Mouse (Mus musculus): ENCODE data around the gene Tcte1. TPM values are rescaled to one million over a fixed set of nuclear protein-coding genes. Genes with fewer than 3 reads are reported as not detected.

The Tcte1 gene
- polyA plus RNA-seq, 1 experiment from 2014 or later: 2.1 TPM

DNA sequence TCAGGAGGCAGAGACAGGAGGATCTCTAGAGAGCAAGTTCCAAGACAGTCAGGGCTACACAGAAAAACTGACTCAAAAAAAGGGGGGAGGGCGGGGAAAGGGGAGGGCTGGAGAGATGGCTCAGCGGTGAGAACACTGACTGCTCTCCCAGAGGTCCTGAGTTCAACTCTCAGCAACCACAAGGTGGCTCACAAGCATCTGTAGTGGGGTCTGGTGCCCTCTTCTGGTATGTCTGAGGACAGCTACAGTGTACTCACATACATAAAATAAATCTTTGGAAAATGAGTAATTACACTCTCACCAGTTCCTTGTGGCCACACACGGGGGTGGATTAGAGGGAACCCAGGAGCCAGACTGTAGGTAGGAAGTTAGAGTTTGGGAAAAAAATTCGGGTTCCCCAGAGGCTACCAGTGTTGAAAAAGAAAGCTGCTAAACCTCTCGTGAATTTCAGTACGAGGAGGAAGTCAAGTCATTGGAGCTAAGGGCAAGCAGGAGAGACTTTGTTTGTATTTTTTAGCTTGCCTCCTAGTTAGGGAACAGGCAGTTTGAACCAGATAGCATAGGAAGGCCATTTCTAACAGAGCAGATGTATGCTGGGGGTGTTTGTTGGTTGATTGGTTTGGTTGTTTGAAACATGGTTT, 59.6 kb downstream of the Tcte1 start:
- Histone ChIP-seq H3K4me2 (no peak overlapping the region), H3K4me3 (no peak overlapping the region), H3K27me3 (no peaks in the 10 kb centered on the region), H3K4me1 (peaks cover 14% of the 10 kb centered on the region), H3K36me3 (ENCODE audit: poor library complexity, severe bottlenecking) (peaks cover 15% of the 10 kb centered on the region), H3K9ac (no peak overlapping the region), H3K9me3 (replicated peaks) (no peaks in the 10 kb centered on the region), H3K27ac (no peak overlapping the region)
- no peak for ATAC-seq
- 75% methylated on average over 6 of the region's 6 CpGs for WGBS

DNA sequence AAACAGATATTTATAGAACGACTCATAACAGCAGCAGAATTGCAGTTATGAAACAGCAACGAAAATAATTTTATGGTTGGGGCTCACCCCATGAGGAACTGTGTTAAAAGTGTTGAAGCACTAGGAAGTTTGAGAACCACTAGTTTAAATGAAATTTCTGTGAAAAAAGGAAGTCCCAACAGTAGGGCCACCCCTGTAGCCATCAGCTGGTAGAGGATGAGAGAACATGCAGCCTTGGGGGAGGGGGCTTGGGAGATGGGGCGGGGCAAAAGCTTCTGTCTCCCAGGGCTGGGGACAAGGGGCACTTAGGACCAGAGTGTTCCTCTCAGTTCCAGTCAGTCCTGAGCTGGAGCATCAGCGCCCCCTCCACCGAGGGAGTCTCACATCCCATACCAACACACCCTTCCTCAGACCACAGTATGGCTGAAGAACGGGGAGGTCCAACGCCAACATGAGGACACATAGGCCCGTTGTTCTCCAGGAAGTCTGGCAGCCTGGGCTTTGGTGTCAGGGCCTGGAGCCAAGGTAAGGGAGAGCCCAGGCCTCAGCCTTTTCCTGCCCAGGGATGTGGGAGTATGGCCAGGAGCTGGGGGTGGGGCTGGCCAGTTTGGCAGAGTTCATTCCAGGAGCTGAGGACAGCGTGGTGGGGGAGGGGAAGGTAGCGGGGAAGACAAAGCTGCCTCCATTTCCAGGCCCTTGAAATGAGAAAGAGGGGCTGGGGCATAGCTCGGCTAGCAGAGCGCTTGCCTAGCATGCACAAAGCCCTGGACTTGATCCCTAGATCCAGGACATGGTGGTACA, 61.1 kb downstream of the Tcte1 start:
- peak overlapping the region; percentile 7 for H3K27ac ChIP-seq
- H3K36me3 ChIP-seq (ENCODE audit: poor library complexity, severe bottlenecking): peaks cover 16% of the 10 kb centered on the region
- WGBS: 38% methylated on average over 12 of the region's 12 CpGs
- H3K4me2 ChIP-seq: peak overlapping the region; percentile 16; the same call in 1 of the 2 replicates
- no peaks in the 10 kb centered on the region for H3K27me3 ChIP-seq
- no peaks in the 10 kb centered on the region for H3K9me3 ChIP-seq (replicated peaks)
- peak overlapping the region; percentile 45 for H3K9ac ChIP-seq
- H3K4me3 ChIP-seq: no peak overlapping the region
- H3K4me1 ChIP-seq: peaks cover 14% of the 10 kb centered on the region
- ATAC-seq: peak; percentile 46

DNA sequence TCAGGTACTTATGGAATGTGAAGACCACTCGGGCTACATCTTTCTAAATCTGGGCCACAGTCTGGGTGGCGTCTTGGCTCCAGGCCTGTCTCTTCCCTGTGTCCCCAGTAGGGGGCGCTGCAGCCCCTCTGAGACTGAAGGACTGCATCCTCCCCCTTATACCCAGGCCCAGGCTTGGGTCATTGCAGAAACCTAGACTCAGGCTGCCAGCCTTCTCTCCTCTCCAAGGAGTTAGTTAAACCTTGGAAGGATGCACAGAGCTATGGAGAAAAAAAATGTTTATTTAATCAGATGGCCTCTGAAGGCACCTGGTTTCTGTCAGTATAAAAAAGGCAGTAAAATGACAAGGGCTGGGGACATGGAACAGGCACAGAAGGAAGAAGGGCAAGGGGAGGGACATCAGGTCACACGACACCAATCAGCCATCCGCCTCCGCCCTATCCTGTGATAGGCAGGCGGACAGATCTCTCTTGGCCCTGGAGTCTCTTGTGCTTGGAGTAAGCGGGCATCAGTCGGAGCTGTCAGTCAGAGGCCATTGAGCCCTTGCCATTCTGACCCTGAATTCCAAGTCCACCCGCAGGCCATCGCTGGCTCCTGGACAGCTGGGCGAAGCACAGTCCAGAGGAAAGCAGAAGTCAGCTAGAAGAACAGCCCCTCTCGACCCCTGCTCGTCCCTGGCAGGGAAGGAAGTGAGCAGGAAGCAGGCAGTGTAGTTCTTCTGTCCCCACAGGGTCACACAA, 61.9 kb downstream of the Tcte1 start:
- peak; percentile 64 for ATAC-seq
- H3K27me3 ChIP-seq: no peaks in the 10 kb centered on the region
- H3K4me3 ChIP-seq: no peak overlapping the region
- no peaks in the 10 kb centered on the region for H3K9me3 ChIP-seq (replicated peaks)
- H3K4me2 ChIP-seq: peak overlapping the region; percentile 16; the same call in 1 of the 2 replicates
- peak overlapping the region; percentile 7 for H3K27ac ChIP-seq
- whole genome bisulfite sequencing: 32% methylated on average over 14 of the region's 14 CpGs
- peaks cover 24% of the 10 kb centered on the region for H3K36me3 ChIP-seq (ENCODE audit: poor library complexity, severe bottlenecking)
- peaks cover 14% of the 10 kb centered on the region for H3K4me1 ChIP-seq
- H3K9ac ChIP-seq: peak overlapping the region; percentile 45

DNA sequence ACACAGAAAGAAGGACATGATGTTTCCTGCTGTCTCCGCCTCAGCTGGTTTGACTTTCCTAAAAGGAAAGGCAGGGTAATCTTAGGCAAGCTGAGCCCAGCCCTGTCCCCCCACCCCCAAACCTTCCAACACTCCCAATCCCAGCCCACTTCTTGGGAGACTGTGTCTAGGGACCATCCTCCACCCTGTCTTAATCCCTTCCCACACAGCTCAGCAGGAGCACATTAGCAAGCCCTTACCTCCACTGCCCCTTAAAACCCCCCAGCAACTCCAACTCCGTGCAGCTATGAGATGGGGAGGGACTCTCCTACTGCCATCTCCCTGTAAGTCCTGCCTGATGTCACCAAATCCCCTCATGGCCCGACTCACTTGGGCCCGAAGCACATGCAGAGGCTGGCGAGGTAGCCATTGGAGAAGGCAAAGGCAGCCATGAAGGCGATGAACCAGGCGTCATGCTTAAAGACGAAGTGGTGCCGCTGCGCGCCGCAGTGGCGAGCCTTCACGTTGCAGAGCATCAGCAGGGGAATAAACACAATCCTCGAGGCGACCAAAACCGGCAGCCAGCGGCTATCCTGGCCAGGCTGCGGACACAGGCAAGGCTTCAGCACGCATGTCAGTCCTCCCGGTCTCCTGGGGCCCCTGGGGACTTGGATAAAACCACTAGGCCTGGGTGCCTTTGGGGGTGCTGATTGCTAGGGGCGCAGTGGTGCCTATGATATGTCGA, 62.7 kb downstream of the Tcte1 start:
- H3K4me1 ChIP-seq: peaks cover 14% of the 10 kb centered on the region
- no peak overlapping the region for H3K9ac ChIP-seq
- H3K27me3 ChIP-seq: no peaks in the 10 kb centered on the region
- H3K4me3 ChIP-seq: no peak overlapping the region
- WGBS: 64% methylated on average over 23 of the region's 23 CpGs
- H3K36me3 ChIP-seq (ENCODE audit: poor library complexity, severe bottlenecking): peaks cover 25% of the 10 kb centered on the region
- no peaks in the 10 kb centered on the region for H3K9me3 ChIP-seq (replicated peaks)
- ATAC-seq: no peak
- no peak overlapping the region for H3K27ac ChIP-seq
- H3K4me2 ChIP-seq: no peak overlapping the region

DNA sequence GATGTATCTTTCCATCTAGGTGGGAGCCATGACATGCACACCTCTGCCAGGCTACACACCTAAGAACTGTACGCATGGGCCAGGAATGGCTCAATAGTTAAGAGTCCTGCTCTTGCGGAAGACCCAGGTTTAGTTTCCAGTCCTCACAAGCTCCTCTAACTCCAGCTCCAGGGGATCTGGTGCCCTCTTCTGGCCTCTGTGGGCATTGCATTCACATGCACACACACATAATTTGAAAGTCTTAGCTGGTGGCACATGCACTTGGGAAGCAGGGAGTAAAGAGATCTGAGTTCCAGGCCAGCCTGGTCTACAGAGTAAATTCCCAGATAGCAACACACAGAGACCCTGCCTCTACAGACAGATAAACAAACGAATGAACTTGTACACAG, 63.2 kb downstream of the Tcte1 start:
- no peak for ATAC-seq
- H3K9ac ChIP-seq: no peak overlapping the region
- WGBS: 95% methylated on average over 3 of the region's 3 CpGs
- no peak overlapping the region for H3K4me3 ChIP-seq
- no peaks in the 10 kb centered on the region for H3K27me3 ChIP-seq
- H3K27ac ChIP-seq: no peak overlapping the region
- H3K4me1 ChIP-seq: peaks cover 14% of the 10 kb centered on the region
- no peaks in the 10 kb centered on the region for H3K9me3 ChIP-seq (replicated peaks)
- H3K4me2 ChIP-seq: no peak overlapping the region
- peaks cover 25% of the 10 kb centered on the region for H3K36me3 ChIP-seq (ENCODE audit: poor library complexity, severe bottlenecking)

DNA sequence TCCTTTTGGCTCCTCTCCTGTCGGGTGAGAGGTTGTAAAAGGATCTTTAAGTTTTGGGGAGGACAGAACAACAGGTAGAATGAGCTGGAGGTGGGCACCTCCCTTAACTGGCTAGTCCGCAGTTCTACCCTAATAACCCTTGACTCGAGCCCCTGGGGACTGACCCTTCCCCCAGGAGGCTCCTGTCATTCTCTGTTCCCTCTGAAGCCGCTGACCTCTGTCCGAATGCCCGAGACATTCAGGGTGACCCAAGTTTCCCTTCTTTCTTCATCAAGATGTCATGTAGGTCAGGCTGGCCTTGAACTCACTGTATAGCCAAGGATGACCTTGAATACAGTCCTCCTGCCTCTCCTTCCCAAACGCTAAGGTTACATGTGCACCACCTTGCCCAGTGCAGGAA, 65.1 kb downstream of the Tcte1 start:
- H3K27me3 ChIP-seq: no peaks in the 10 kb centered on the region
- peaks cover 25% of the 10 kb centered on the region for H3K36me3 ChIP-seq (ENCODE audit: poor library complexity, severe bottlenecking)
- H3K27ac ChIP-seq: no peak overlapping the region
- H3K9me3 ChIP-seq (replicated peaks): no peaks in the 10 kb centered on the region
- H3K9ac ChIP-seq: no peak overlapping the region
- H3K4me1 ChIP-seq: peaks cover 24% of the 10 kb centered on the region
- H3K4me2 ChIP-seq: no peak overlapping the region
- H3K4me3 ChIP-seq: no peak overlapping the region
- no peak for ATAC-seq
- WGBS: 96% methylated on average over 7 of the region's 7 CpGs

DNA sequence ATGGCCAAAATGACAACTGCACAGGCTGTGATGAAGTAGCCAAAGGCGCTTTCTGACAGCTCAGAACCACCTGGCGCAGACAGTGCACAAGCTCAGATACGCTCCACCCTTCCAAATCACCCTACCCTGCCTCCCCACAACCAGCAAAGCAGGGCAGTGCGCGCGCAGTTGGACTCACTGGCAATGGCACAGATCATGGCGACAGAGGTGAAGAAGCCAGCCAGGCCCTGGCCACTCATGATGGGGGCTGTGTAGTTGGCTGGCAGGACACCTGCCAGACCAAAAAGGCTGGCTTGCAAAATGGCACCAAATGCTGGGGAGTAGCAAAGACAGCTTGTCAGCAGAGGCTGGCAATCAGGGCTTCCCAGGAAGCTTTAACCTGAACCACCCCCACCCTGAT, 66.0 kb downstream of the Tcte1 start:
- H3K4me3 ChIP-seq: no peak overlapping the region
- 97% methylated on average over 7 of the region's 7 CpGs for WGBS
- H3K27ac ChIP-seq: no peak overlapping the region
- H3K4me1 ChIP-seq: peaks cover 31% of the 10 kb centered on the region
- no peak for ATAC-seq
- H3K27me3 ChIP-seq: peaks cover 4% of the 10 kb centered on the region
- peaks cover 25% of the 10 kb centered on the region for H3K36me3 ChIP-seq (ENCODE audit: poor library complexity, severe bottlenecking)
- no peak overlapping the region for H3K4me2 ChIP-seq
- H3K9me3 ChIP-seq (replicated peaks): no peaks in the 10 kb centered on the region
- H3K9ac ChIP-seq: no peak overlapping the region

DNA sequence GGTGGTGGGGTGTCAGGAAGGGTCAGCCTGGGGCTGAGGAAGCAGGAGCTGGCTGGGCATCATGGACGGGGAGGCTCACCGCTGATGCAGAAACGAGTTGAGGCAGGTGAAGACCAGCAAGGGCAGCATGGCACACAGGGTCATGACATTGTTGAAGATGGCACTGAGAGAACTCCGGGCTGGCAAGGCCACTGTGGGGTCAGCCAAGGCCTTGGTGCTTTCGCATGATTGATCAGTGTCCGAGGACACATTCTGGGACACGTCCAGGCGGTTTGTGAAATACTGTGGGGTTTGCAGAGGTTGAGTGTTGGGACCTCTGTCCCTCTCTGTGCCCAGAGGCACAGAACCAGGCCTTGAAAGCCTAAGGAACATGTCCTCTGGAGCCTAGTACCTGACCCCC, 66.6 kb downstream of the Tcte1 start:
- peaks cover 25% of the 10 kb centered on the region for H3K36me3 ChIP-seq (ENCODE audit: poor library complexity, severe bottlenecking)
- ATAC-seq: no peak
- H3K4me1 ChIP-seq: peaks cover 31% of the 10 kb centered on the region
- H3K27ac ChIP-seq: no peak overlapping the region
- 92% methylated on average over 8 of the region's 8 CpGs for WGBS
- no peak overlapping the region for H3K9ac ChIP-seq
- no peak overlapping the region for H3K4me2 ChIP-seq
- H3K9me3 ChIP-seq (replicated peaks): no peaks in the 10 kb centered on the region
- H3K27me3 ChIP-seq: peaks cover 5% of the 10 kb centered on the region
- H3K4me3 ChIP-seq: no peak overlapping the region

DNA sequence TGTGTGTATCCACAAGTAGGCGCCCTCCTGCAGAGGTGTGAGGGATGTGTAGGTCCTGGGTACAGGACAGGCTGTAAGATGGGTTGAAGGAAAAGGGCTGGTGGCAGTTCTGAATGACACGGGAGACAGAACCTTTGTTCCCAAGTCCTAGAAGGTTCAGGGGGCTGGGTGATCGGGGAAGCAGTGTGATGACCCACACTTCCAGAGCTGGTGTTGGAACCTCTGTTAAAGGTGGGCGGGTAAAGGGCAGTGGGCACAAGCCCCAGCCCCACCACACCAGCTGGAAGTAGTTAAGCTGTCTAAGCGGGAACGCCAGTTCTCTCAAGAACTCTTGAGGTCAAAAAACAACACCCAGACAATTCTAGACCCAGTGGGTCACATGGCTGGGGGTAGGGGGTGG, 67.2 kb downstream of the Tcte1 start:
- WGBS: 88% methylated on average over 6 of the region's 6 CpGs
- ATAC-seq: no peak
- H3K4me3 ChIP-seq: no peak overlapping the region

DNA sequence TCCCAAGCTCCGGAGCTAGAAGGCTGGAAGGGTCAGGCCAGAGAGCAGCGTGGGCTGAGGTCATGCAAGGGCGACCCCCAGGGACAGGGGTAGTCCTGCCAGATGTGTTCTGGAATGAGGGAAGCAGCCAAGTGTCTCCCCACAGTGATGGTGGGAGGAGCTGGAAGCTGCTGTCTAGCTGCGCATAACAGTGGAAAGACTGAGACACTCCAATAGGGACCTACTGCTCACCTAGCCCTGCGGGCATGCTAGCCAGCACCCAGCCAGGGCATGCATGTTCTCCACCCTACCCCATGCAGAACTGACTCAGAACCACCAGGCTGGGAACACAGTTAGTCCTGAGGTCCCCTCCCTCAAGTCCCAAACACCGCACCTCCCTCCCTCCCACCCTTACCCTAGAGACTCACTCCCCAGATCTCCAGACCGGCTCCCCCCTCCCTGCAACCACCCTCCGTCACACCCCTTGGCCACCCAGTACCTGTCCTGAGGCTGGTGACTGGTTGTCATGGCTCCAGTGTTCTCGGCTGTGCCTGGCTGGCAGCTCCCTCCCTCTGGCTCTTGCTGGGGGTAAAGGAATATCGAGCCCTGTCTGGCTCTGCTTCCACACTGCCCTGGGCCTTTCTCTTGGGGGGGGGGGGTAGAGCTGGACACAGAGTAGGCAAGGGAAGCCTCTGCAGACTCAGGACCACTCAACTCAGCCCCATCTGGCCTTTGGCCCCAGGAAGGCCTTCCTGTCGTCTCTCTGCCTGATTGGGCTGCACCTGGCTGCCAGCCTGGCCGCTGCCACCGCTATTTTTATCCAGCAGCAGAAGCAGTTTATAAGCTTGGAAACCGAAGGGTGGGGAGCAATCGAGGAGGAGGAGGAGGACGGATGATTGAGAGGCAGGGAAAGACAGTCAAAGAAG, 68.7 kb downstream of the Tcte1 start:
- Histone ChIP-seq H3K9ac (peak overlapping the region; percentile 40), H3K4me3 (no peak overlapping the region), H3K4me2 (peak overlapping the region; percentile 22; the same call in 1 of the 2 replicates), H3K4me1 (peaks cover 50% of the 10 kb centered on the region), H3K27me3 (peaks cover 8% of the 10 kb centered on the region), H3K36me3 (ENCODE audit: poor library complexity, severe bottlenecking) (peaks cover 17% of the 10 kb centered on the region), H3K9me3 (replicated peaks) (no peaks in the 10 kb centered on the region), H3K27ac (no peak overlapping the region)
- 65% methylated on average over 16 of the region's 16 CpGs for WGBS
- no peak for ATAC-seq

More for the DNA sequence above, 67.2 kb downstream of the Tcte1 start:
- H3K9ac ChIP-seq: no peak overlapping the region
- peaks cover 35% of the 10 kb centered on the region for H3K4me1 ChIP-seq
- H3K4me2 ChIP-seq: no peak overlapping the region
- no peak overlapping the region for H3K27ac ChIP-seq
- H3K27me3 ChIP-seq: peaks cover 5% of the 10 kb centered on the region
- peaks cover 25% of the 10 kb centered on the region for H3K36me3 ChIP-seq (ENCODE audit: poor library complexity, severe bottlenecking)
- H3K9me3 ChIP-seq (replicated peaks): no peaks in the 10 kb centered on the region
